In genomic region chr7:12421741-12422140, GRCm38 (mm10) we compare ENCODE assay signal across 9 mouse cellular contexts. TPM values are rescaled to one million over a fixed set of nuclear protein-coding genes. Genes with fewer than 3 reads are reported as not detected.
A peak's percentile ranks its signal among the peaks of the same experiment; 100 is the strongest.
DNase-seq lines count a peak whose midpoint lies in the region; ATAC-seq lines count a peak whose summit lies in the region.
"Had no signal": no experiment of that assay in that cellular context is flagged by ENCODE, and none has a peak within 500 bp of the region (broad histone marks: within the 10 kb centered on the region; RNA-seq: fewer than 3 reads in every experiment).

No protein-coding gene starts in this region.

- WGBS in lung, embryonic 16.5 days = 40% methylated on average over 5 of the region's 5 CpGs
- WGBS in intestine, embryonic 15.5 days = 39% methylated on average over 5 of the region's 5 CpGs

- H3K27ac ChIP-seq in lung, embryonic 16.5 days (ENCODE audit: low read length) = no peak overlapping the region
- no peak overlapping the region for H3K27ac ChIP-seq in intestine, embryonic 15.5 days

- no peaks in the 10 kb centered on the region for H3K27me3 ChIP-seq in lung, embryonic 16.5 days (ENCODE audit: control insufficient read depth, insufficient read depth, low read depth, low read length)
- no peaks in the 10 kb centered on the region for H3K27me3 ChIP-seq in intestine, embryonic 15.5 days (replicated peaks)

- peak overlapping the region; percentile 71 for H3K9ac ChIP-seq in lung, embryonic 16.5 days (ENCODE audit: low read length)
- peak overlapping the region; percentile 78; the same call in 1 of the 2 replicates for H3K9ac ChIP-seq in intestine, embryonic 15.5 days

- no peaks in the 10 kb centered on the region for H3K9me3 ChIP-seq in lung, embryonic 16.5 days (ENCODE audit: control insufficient read depth, low read length)
- H3K9me3 ChIP-seq in intestine, embryonic 15.5 days = no peaks in the 10 kb centered on the region

- DNase-seq in cerebellum, adult 11 months = peak; percentile 2
- DNase-seq in cerebellum, adult 9-10 months = no peak
- DNase-seq in lung, postnatal 10 days = no peak
- DNase-seq in naive thymus-derived CD4-positive, alpha-beta T cell, adult 2 months (ENCODE audit: low read depth) = peak; percentile 2
- no peak for DNase-seq in spleen, adult 18-20 months
- DNase-seq in left cerebral cortex, adult 8-10 months (ENCODE audit: low spot score in 2 of 2) = no peak

- H3K4me1 ChIP-seq in lung, embryonic 16.5 days (replicated peaks; ENCODE audit: control insufficient read depth, insufficient read depth, low read length) = peaks cover 4% of the 10 kb centered on the region; the same call in 1 of the 2 replicates
- no peaks in the 10 kb centered on the region for H3K4me1 ChIP-seq in intestine, embryonic 15.5 days (replicated peaks)

- ATAC-seq in lung, embryonic 16.5 days (ENCODE audit: low read depth) = peak; percentile 30; the same call in 1 of the 2 replicates
- ATAC-seq in intestine, embryonic 15.5 days = peak; percentile 44

- H3K4me2 ChIP-seq in lung, embryonic 16.5 days (ENCODE audit: low read depth, low read length) = peak overlapping the region; percentile 50
- H3K4me2 ChIP-seq in intestine, embryonic 15.5 days (replicated peaks) = peak overlapping the region; percentile 79

- H3K36me3 ChIP-seq in lung, embryonic 16.5 days (ENCODE audit: control insufficient read depth, insufficient read depth, low read length) = peaks cover 5% of the 10 kb centered on the region
- peaks cover 6% of the 10 kb centered on the region; the same call in 1 of the 2 replicates for H3K36me3 ChIP-seq in intestine, embryonic 15.5 days

- peak overlapping the region; percentile 54 for H3K4me3 ChIP-seq in lung, embryonic 16.5 days (ENCODE audit: low read length)
- H3K4me3 ChIP-seq in intestine, embryonic 15.5 days (replicated peaks) = peak overlapping the region; percentile 54

RNA-seq across cellular contexts. Expression of gene Zfp551, which starts 0.8 kb away (rescaled TPM):
- 3.2 and 3.7 TPM in 2 replicates for polyA plus RNA-seq in lung, embryonic 16.5 days (2015; fragmentation: Nextera tagmentation; extraction: Ambion mirVana)
- polyA plus RNA-seq in intestine, embryonic 15.5 days (2015; fragmentation: Nextera tagmentation; extraction: Ambion mirVana) = 3.1 and 3.2 TPM in 2 replicates
- 10 to 100 TPM in 2 of 4 experiments, 1 to 10 TPM in 2; 8.3 to 10.3 (median 9.9) TPM for total RNA-seq in left cerebral cortex, adult 8-10 months (2022)

RNA-seq across cellular contexts. Expression of gene Vmn1r84, which starts 52.7 kb away (rescaled TPM):
- not detected in 2 replicates for polyA plus RNA-seq in lung, embryonic 16.5 days (2015; fragmentation: Nextera tagmentation; extraction: Ambion mirVana)
- polyA plus RNA-seq in intestine, embryonic 15.5 days (2015; fragmentation: Nextera tagmentation; extraction: Ambion mirVana) = not detected in 2 replicates
- total RNA-seq in left cerebral cortex, adult 8-10 months (2022) = not detected
- polyA plus RNA-seq: frontal cortex, adult 2 months had no signal

RNA-seq across cellular contexts. Expression of gene Zfp606, which starts 56.4 kb away (rescaled TPM):
- 21.6 TPM in 2 replicates for polyA plus RNA-seq in lung, embryonic 16.5 days (2015; fragmentation: Nextera tagmentation; extraction: Ambion mirVana)
- polyA plus RNA-seq in intestine, embryonic 15.5 days (2015; fragmentation: Nextera tagmentation; extraction: Ambion mirVana) = 13.4 and 16.4 TPM in 2 replicates
- total RNA-seq in left cerebral cortex, adult 8-10 months (2022) = 10 to 100 TPM; 12.3 to 15.9 (median 14.7) TPM

Comparison
In these comparisons a context has a peak if more than half of its experiments do, and no peak if none do; other contexts are left out.
1. DNase-seq: peak in cerebellum, adult 11 months (single experiment) and naive thymus-derived CD4-positive, alpha-beta T cell, adult 2 months (single experiment); none in cerebellum, adult 9-10 months (single experiment), lung, postnatal 10 days (single experiment), spleen, adult 18-20 months (0 of 2) and left cerebral cortex, adult 8-10 months (0 of 2).